Mouse (Mus musculus) embryo, embryonic 11 days (tissue): ENCODE results near the gene Sirpb1c.
"Not testable (repeated sequence)": the region's sequence is repeated elsewhere in the genome, so short reads cannot be mapped to it uniquely, and the experiment has no call there.

Source experiments
- DNase-seq: peaks from one replicate; pipeline ENCODE4 v3.0.0-alpha.2; 2015

The Sirpb1c gene

DNA sequence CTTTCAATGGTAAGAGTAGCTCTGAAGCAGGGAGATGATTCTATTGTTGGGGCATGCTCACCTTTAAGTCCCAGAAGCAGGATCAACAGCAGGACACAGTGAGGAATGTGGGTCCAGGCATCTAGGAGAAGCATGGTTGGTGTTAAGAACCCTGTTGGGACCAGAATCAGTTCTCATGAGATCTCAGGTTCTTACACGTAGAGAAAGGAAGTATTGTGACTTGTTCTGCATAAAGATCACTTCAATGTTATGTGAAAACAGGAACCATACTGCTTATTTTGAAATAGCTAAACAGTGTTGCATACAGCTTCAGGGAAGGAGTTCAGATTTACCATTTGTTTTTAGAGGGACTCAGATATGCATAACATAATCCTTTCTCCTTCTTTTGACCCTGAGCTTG is at the start of gene Sirpb1c:
TSS of gene Sirpb1c (minus strand) at position 249 of the 400 bp plus-strand sequence.
- not testable (repeated sequence) for DNase-seq

DNA sequence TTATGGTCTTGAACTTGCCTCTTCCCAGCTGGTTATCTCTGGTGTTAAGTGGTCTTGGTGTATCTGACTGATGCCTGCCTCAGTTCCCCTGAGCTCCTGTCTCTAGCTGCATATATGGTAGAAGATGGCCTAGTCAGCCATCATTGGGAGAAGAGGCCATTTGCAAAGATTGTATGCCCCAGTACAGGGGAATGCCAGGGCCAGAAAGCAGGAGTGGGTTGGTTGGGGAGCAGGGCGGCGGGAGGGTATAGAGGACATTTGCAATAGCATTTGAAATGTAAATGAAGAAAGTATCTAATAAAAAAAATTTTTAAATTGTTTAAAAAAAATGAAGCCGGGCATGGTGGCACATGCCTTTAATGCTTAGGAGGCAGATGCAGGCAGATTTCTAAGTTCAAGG is 38.1 kb upstream of the Sirpb1c start:
- no peak for DNase-seq

GRCm38 (mm10) chr3:15855773-15856172 is 7.4 kb upstream of the Sirpb1c start:
- DNase-seq: not testable (repeated sequence)

- no peak for DNase-seq
These were observed 1.6 kb upstream of the Sirpb1c start for GRCm38 (mm10) chr3:15849922-15850321.

GRCm38 (mm10) chr3:15847332-15848047 is 838 bp downstream of the Sirpb1c start:
- DNase-seq: no peak

DNA sequence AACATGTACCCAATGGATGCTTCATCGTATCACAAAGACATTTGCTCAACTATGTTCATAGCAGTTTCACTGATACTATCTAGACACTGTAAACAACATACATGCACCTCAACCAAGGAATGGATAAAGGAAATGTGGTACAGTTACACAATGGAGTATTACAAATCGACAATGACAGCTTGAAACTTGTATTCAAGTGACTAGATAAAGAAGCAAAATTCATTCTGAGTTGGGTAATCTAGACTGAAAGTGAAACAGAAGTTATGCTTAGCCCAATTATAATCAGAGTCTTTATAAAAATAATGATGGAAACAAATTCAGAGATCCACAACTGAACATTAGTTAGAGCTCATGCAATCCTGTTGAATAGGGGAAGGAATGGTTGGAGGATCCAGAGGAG is 74.7 kb downstream of the Sirpb1c start:
- DNase-seq: not testable (repeated sequence)
